Mouse (Mus musculus) gastrocnemius, postnatal 14 days (tissue): ENCODE results near the gene Trarg1. TPM values are rescaled to one million over a fixed set of nuclear protein-coding genes. Genes with fewer than 3 reads are reported as not detected.

Experiments used
- DNase-seq: peaks from one replicate; pipeline ENCODE4 v3.0.0; 2021; ENCODE audit warnings: mixed read lengths
- intact Hi-C: fragments of 180-260 bp; cut with DNase I; formaldehyde crosslinking; loops from one replicate; pipeline ENCODE4 v1.15.1; 2025; ENCODE audit warnings: low total_unique reads
- total RNA-seq, 2 experiments: library from RNA; stranded (reverse); gene quantifications; 2 replicates each; pipeline ENCODE4 v1.2.3; 2021

The Trarg1 gene
- total RNA-seq, 2 experiments from 2014 or later, result 1.4 TPM

GRCm38 (mm10) chr11:76671871-76672475 is 7.6 kb upstream of the Trarg1 start, which contains the start of gene Bhlha9:
TSS of gene Bhlha9 (plus strand) at chr11:76672470.
- no peak for DNase-seq
- intact Hi-C loops, result loop anchor here (10.0 kb wide), 1 partner anchor 223 kb away; no protein-coding TSS in a partner anchor

GRCm38 (mm10) chr11:76672561-76673384 is 6.8 kb upstream of the Trarg1 start:
- intact Hi-C loops, result loop anchor here (10.0 kb wide), 1 partner anchor 222 kb away; no protein-coding TSS in a partner anchor
- no peak for DNase-seq

- intact Hi-C loops, result loop anchor here (10.0 kb wide), 1 partner anchor 221 kb away; no protein-coding TSS in a partner anchor
- DNase-seq, result no peak
Observed at GRCm38 (mm10) chr11:76674199-76674598, 5.4 kb upstream of the Trarg1 start.

GRCm38 (mm10) chr11:76674704-76675103 is 4.9 kb upstream of the Trarg1 start:
- DNase-seq, result no peak
- intact Hi-C loops, result loop anchor here (5.0 to 10.0 kb wide), 2 partner anchors 88 to 220 kb away; partner anchors contain the start of gene Gosr1

GRCm38 (mm10) chr11:76685604-76686003 is 6.0 kb downstream of the Trarg1 start:
- intact Hi-C loops, result no loop called here

GRCm38 (mm10) chr11:76692096-76692495 is 12.5 kb downstream of the Trarg1 start:
- intact Hi-C loops, result no loop called here
- no peak for DNase-seq

More at GRCm38 (mm10) chr11:76685604-76686003, 6.0 kb downstream of the Trarg1 start:
- no peak for DNase-seq

- DNase-seq, result no peak
- intact Hi-C loops, result no loop called here
Observed at GRCm38 (mm10) chr11:76695810-76696209, 16.2 kb downstream of the Trarg1 start.

- DNase-seq, result no peak
- intact Hi-C loops, result no loop called here
Observed at GRCm38 (mm10) chr11:76699626-76700025, 20.0 kb downstream of the Trarg1 start.

- intact Hi-C loops, result no loop called here
- DNase-seq, result no peak
Observed at GRCm38 (mm10) chr11:76707656-76708055, 28.0 kb downstream of the Trarg1 start.

- intact Hi-C loops, result no loop called here
- DNase-seq, result no peak
Observed at GRCm38 (mm10) chr11:76708066-76708465, 28.5 kb downstream of the Trarg1 start.

GRCm38 (mm10) chr11:76708881-76709280 is 29.3 kb downstream of the Trarg1 start:
- DNase-seq, result no peak
- intact Hi-C loops, result no loop called here

GRCm38 (mm10) chr11:76709625-76710452 is 30.2 kb downstream of the Trarg1 start:
- peak; percentile 54 for DNase-seq
- intact Hi-C loops, result no loop called here

GRCm38 (mm10) chr11:76717000-76717399 is 37.4 kb downstream of the Trarg1 start:
- no peak for DNase-seq
- intact Hi-C loops, result no loop called here

GRCm38 (mm10) chr11:76723911-76724310 is 44.3 kb downstream of the Trarg1 start:
- intact Hi-C loops, result no loop called here
- DNase-seq, result no peak

- no peak for DNase-seq
- intact Hi-C loops, result no loop called here
Observed at GRCm38 (mm10) chr11:76728093-76728492, 48.5 kb downstream of the Trarg1 start.

- intact Hi-C loops, result no loop called here
Observed at GRCm38 (mm10) chr11:76730650-76731049, 51.0 kb downstream of the Trarg1 start.

GRCm38 (mm10) chr11:76734560-76734959 is 55.0 kb downstream of the Trarg1 start:
- intact Hi-C loops, result no loop called here
- no peak for DNase-seq

More at GRCm38 (mm10) chr11:76730650-76731049, 51.0 kb downstream of the Trarg1 start:
- no peak for DNase-seq

GRCm38 (mm10) chr11:76735753-76736324 is 56.2 kb downstream of the Trarg1 start:
- DNase-seq, result no peak
- intact Hi-C loops, result no loop called here

GRCm38 (mm10) chr11:76739125-76739524 is 59.5 kb downstream of the Trarg1 start:
- intact Hi-C loops, result no loop called here
- DNase-seq, result no peak
